Mouse (Mus musculus): Measurements from ENCODE around the gene Myh7. TPM values are rescaled to one million over a fixed set of nuclear protein-coding genes. Genes with fewer than 3 reads are reported as not detected.

Gene Myh7
- total RNA-seq, 2 experiments from 2014 or later = not detected

- ATAC-seq (replicated peaks; ENCODE audit: low FRiP score, poor library complexity, severe bottlenecking) = no peak
These were observed 67.8 kb downstream of the Myh7 start for GRCm38 (mm10) chr14:54926401-54927158.

- ATAC-seq (replicated peaks; ENCODE audit: low FRiP score, poor library complexity, severe bottlenecking) = no peak
These were observed 68.8 kb downstream of the Myh7 start, which contains the start of gene Efs for GRCm38 (mm10) chr14:54925349-54926342. Efs (minus strand) TSS chr14:54926126.

GRCm38 (mm10) chr14:54924641-54925348, 69.6 kb downstream of the Myh7 start:
- ATAC-seq (replicated peaks; ENCODE audit: low FRiP score, poor library complexity, severe bottlenecking) = no peak

Other genes starting within 250 kb of the Myh7 start
- gene Slc7a8, start 212.7 kb downstream of the Myh7 start, total RNA-seq (2015; ENCODE audit: low replicate concordance) = 7.7 and 10.8 TPM in 2 replicates
- 1.4 and 1.8 TPM in 2 replicates for gene Slc7a8, start 212.7 kb downstream of the Myh7 start, total RNA-seq (2017; ENCODE audit: low replicate concordance)
- gene Rnf212b, start 180.5 kb downstream of the Myh7 start, total RNA-seq (2015; ENCODE audit: low replicate concordance) = not detected in 2 replicates
- gene Rnf212b, start 180.5 kb downstream of the Myh7 start, total RNA-seq (2017; ENCODE audit: low replicate concordance) = 1.0 TPM in 1 of 2 replicates, not detected in the other
- gene Homez, start 123.7 kb downstream of the Myh7 start, total RNA-seq (2015; ENCODE audit: low replicate concordance) = 0.63 TPM in 1 of 2 replicates, not detected in the other
- 2.5 and 5.6 TPM in 2 replicates for gene Homez, start 123.7 kb downstream of the Myh7 start, total RNA-seq (2017; ENCODE audit: low replicate concordance)
- 1.9 TPM in 1 of 2 replicates, not detected in the other for gene Ppp1r3e, start 117.1 kb downstream of the Myh7 start, total RNA-seq (2015; ENCODE audit: low replicate concordance)
- 0.70 and 3.7 TPM in 2 replicates for gene Ppp1r3e, start 117.1 kb downstream of the Myh7 start, total RNA-seq (2017; ENCODE audit: low replicate concordance)
- gene Bcl2l2, start 111.2 kb downstream of the Myh7 start, total RNA-seq (2015; ENCODE audit: low replicate concordance) = 0.77 and 0.84 TPM in 2 replicates
- gene Bcl2l2, start 111.2 kb downstream of the Myh7 start, total RNA-seq (2017; ENCODE audit: low replicate concordance) = 1.0 and 4.6 TPM in 2 replicates
- not detected in 2 replicates for gene Gm20521, start 111.2 kb downstream of the Myh7 start, total RNA-seq (2015; ENCODE audit: low replicate concordance)
- not detected in 2 replicates for gene Gm20521, start 111.2 kb downstream of the Myh7 start, total RNA-seq (2017; ENCODE audit: low replicate concordance)
- 26.3 and 41.1 TPM in 2 replicates for gene Pabpn1, start 102.1 kb downstream of the Myh7 start, total RNA-seq (2015; ENCODE audit: low replicate concordance)
- gene Pabpn1, start 102.1 kb downstream of the Myh7 start, total RNA-seq (2017; ENCODE audit: low replicate concordance) = 54.6 and 55.9 TPM in 2 replicates
- 1.5 TPM in 1 of 2 replicates, not detected in the other for gene Slc22a17, start 81.5 kb downstream of the Myh7 start, total RNA-seq (2015; ENCODE audit: low replicate concordance)
- 0.60 TPM in 1 of 2 replicates, not detected in the other for gene Slc22a17, start 81.5 kb downstream of the Myh7 start, total RNA-seq (2017; ENCODE audit: low replicate concordance)
- gene Efs, start 68.5 kb downstream of the Myh7 start, total RNA-seq (2015; ENCODE audit: low replicate concordance) = not detected in 2 replicates
- gene Efs, start 68.5 kb downstream of the Myh7 start, total RNA-seq (2017; ENCODE audit: low replicate concordance) = not detected in 2 replicates
- not detected in 2 replicates for gene Il25, start 61.9 kb downstream of the Myh7 start, total RNA-seq (2015; ENCODE audit: low replicate concordance)
- gene Il25, start 61.9 kb downstream of the Myh7 start, total RNA-seq (2017; ENCODE audit: low replicate concordance) = not detected in 2 replicates
- not detected in 2 replicates for gene Cmtm5, start 58.4 kb downstream of the Myh7 start, total RNA-seq (2015; ENCODE audit: low replicate concordance)
- not detected in 2 replicates for gene Cmtm5, start 58.4 kb downstream of the Myh7 start, total RNA-seq (2017; ENCODE audit: low replicate concordance)
- not detected in 2 replicates for gene Myh6, start 27.7 kb downstream of the Myh7 start, total RNA-seq (2015; ENCODE audit: low replicate concordance)
- not detected in 2 replicates for gene Myh6, start 27.7 kb downstream of the Myh7 start, total RNA-seq (2017; ENCODE audit: low replicate concordance)
- gene Gm17428, start 17.7 kb downstream of the Myh7 start, total RNA-seq (2015; ENCODE audit: low replicate concordance) = not detected in 2 replicates
- gene Gm17428, start 17.7 kb downstream of the Myh7 start, total RNA-seq (2017; ENCODE audit: low replicate concordance) = not detected in 2 replicates
- gene Ngdn, start 20.8 kb upstream of the Myh7 start, total RNA-seq (2015; ENCODE audit: low replicate concordance) = 16.3 and 20.6 TPM in 2 replicates
- 6.0 and 11.4 TPM in 2 replicates for gene Ngdn, start 20.8 kb upstream of the Myh7 start, total RNA-seq (2017; ENCODE audit: low replicate concordance)
- 1.3 and 1.7 TPM in 2 replicates for gene Zfhx2, start 97.7 kb upstream of the Myh7 start, total RNA-seq (2015; ENCODE audit: low replicate concordance)
- gene Zfhx2, start 97.7 kb upstream of the Myh7 start, total RNA-seq (2017; ENCODE audit: low replicate concordance) = 0.34 and 0.42 TPM in 2 replicates
- 0.19 and 1.7 TPM in 2 replicates for gene Thtpa, start 100.2 kb upstream of the Myh7 start, total RNA-seq (2015; ENCODE audit: low replicate concordance)
- gene Thtpa, start 100.2 kb upstream of the Myh7 start, total RNA-seq (2017; ENCODE audit: low replicate concordance) = 1.4 and 1.6 TPM in 2 replicates
- gene Ap1g2, start 112.0 kb upstream of the Myh7 start, total RNA-seq (2015; ENCODE audit: low replicate concordance) = 1.7 and 5.9 TPM in 2 replicates
- 2.5 and 3.7 TPM in 2 replicates for gene Ap1g2, start 112.0 kb upstream of the Myh7 start, total RNA-seq (2017; ENCODE audit: low replicate concordance)
- not detected in 2 replicates for gene Jph4, start 122.3 kb upstream of the Myh7 start, total RNA-seq (2015; ENCODE audit: low replicate concordance)
- gene Jph4, start 122.3 kb upstream of the Myh7 start, total RNA-seq (2017; ENCODE audit: low replicate concordance) = not detected in 2 replicates
- not detected in 2 replicates for gene Dhrs2, start 227.4 kb upstream of the Myh7 start, total RNA-seq (2015; ENCODE audit: low replicate concordance)
- not detected in 2 replicates for gene Dhrs2, start 227.4 kb upstream of the Myh7 start, total RNA-seq (2017; ENCODE audit: low replicate concordance)

All from erythroblast, adult 5-6 weeks (primary cell).